Mouse (Mus musculus) gastrocnemius, postnatal 4 days (tissue): ENCODE results near the gene Pole3. TPM values are rescaled to one million over a fixed set of nuclear protein-coding genes. Genes with fewer than 3 reads are reported as not detected.

Experiments used
- DNase-seq, 2 experiments: peaks; one replicate each; pipeline ENCODE4 v3.0.0; 2021 to 2022; ENCODE audit warnings: low spot score in 2 of 2, mixed read lengths in 2 of 2
- total RNA-seq, 2 experiments: library from RNA; stranded (reverse); gene quantifications; 2 replicates each; pipeline ENCODE4 v1.2.3; 2021

The Pole3 gene
- total RNA-seq, 2 experiments from 2014 or later, result 27.8 to 31.3 TPM

GRCm38 (mm10) chr4:62519122-62519848, 5.6 kb downstream of the Pole3 start:
- no peak for DNase-seq

DNA sequence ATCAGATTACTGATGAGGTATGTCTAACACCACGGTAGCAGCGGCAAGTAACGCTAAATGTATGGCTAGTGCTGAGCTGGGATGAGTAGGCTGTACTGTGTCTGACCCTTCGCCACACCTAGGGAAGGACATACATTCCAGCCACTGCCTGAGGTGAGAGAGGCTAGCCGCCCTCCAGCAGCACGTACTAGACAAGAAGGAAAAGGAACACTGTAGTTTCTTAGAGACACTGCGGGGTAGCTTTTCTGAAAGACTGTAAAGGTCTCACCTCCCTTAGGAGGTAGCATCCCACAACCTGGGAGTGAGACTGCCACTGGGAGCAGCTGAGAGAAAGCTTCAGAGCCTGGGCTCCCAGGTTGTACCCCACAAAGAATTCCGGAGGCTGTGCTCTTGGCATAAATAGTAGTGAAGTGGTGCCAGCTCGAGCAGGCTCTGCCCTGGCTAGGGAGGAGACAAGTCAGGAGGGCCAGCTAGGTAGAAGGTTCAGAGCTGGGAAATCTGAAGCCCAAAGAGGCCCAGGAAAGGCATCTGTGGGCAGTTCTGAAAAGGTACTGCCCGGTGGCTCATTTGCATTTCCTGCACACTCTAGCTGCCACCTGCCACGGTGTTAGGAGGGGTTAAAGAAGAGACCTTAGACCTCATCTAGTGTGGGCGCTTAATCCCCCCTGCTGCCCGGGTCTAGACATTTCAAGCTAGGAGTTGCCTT, 6.3 kb downstream of the Pole3 start:
- no peak for DNase-seq

DNA sequence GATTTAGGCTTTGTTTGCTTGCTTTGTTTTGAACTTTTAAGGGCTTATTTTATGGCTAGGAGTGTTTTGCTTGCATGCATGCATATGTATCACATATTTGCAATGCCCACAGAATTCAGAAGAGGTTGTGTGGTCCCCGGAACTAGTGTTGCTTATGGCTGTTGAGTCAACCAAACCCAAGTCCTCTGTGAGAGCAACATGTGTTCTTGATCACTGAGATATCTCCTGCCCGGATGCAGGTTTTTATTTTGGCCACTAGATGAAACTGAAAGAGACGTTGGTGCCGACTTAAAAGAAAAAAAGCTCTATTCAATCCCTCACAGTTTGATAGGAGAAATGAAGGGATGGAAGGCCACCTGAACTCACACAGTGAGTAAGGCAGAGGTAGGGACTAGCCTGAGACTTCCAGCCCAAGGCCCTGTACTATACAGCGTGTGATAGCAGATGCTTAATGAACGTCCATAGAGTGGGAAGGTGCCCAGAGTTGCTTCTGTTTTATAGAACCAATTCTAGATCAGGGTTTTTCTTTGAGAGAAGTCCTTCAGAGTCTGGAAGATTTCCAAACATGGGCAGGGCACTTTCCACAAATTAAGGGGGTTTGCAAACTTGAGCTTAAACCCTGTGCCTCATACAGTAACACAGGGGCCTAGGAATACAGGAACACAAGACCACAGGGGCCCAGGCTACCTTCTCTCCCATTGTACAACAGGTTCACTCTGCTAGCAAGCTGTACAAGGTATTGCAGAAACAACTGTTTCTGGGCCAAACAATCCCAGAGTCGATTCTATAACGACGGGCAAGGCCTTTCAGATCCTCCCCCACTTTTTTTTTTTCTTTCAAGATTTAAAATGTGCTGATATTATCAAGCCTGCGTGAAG, 7.1 kb downstream of the Pole3 start:
- no peak for DNase-seq

- DNase-seq, result no peak
These were observed 7.8 kb downstream of the Pole3 start for GRCm38 (mm10) chr4:62517046-62517445.

DNA sequence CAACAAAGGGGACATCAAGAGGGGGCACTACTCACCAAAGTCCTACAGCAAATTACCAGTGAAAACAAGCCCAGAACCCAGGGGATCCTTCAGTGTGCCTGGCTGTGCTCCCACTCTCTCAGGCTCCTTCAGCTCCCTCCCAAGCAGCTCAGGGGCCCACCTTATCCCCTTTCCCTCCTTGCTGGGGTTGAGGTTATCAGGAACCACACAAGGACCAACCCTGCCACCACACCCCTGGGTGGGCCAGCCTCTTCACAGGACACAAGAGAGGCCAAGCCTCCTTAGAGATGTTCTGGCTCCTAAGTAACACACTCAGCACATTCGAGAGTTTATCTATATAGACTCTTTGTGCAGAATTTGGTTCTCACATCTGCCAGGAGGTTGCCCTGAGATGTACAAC, 8.3 kb downstream of the Pole3 start:
- DNase-seq, result no peak

GRCm38 (mm10) chr4:62516079-62516478, 8.8 kb downstream of the Pole3 start:
- no peak for DNase-seq

DNA sequence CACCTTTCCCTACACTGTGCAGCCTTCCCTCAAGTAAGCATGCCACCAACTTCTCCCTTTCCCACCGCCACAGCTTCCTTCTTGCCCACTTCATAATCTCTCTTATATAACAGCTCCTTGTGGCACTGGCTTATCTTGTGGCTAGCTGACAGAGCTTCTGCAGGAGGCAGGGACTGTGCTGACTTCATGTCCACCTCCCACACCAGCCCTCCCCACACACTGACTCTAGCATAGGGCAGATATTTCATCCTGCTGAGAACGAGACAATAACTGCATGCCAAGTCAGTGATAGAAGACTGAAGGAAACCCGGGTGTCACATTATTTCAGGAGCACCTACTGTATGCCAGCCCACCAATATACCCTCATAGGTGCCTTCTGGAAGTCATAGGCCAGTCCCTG, 9.4 kb downstream of the Pole3 start:
- DNase-seq, result no peak

DNA sequence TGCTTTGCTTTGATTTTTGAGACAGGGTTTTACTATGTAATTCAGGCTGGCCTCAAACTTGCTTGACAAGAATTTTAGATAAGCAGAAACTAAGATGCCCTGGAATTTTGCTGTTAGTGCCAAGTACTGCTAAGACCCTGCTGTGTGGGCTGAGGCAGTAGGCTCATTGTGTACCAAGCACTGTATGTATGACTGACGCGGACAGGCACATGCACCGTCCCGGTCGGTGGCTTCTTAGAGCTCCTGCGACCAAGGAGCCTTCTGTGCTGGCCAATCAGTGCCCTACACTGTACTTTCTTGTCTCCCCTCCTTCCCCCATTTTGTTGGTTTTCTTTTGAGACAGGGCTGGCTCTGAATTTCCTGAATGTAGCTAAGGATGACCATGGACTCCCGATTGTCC, 9.9 kb downstream of the Pole3 start:
- no peak for DNase-seq

GRCm38 (mm10) chr4:62513998-62514506, 10.8 kb downstream of the Pole3 start:
- DNase-seq, result no peak

GRCm38 (mm10) chr4:62509946-62510345, 14.9 kb downstream of the Pole3 start:
- DNase-seq, result no peak

DNA sequence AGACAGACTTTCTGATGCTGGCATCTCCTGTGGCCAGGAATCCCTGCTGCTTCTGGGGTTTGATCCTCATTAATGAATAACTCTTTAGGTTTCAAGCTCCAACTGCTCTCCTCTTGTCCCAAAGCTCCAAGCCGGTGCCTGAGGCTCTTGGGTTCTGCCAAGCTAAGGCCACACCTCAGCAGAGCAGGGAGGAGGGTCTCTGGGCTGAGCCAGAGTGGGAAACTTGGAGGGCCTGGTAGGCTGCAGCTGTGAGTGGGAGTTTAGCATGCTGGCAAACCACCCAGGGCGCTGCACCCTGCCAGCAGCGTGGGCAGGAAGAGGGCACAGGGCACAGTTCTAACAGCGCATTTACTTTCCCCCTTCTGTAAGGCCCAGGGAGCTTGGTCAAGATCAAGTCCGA, 16.0 kb downstream of the Pole3 start:
- no peak for DNase-seq

DNA sequence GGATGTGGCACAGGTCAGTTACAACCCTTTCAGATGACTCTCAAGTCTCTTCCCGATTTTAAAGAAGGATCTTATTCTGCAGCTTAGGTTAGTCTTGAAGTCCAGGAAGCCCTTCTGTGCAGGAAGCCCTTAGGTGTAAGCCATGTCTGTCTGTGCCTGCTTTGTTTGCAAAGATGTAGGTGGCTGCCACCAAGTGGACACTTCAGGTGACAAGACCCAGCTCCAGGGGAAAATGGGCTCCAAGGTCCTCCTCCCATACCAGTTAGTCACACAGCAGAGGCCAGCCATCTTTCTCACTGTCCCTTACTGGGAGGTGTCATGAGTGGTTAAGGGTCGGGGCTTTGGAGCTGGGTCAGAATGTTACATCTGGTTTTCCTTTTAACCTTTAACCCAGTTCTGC, 18.1 kb downstream of the Pole3 start:
- no peak for DNase-seq

DNA sequence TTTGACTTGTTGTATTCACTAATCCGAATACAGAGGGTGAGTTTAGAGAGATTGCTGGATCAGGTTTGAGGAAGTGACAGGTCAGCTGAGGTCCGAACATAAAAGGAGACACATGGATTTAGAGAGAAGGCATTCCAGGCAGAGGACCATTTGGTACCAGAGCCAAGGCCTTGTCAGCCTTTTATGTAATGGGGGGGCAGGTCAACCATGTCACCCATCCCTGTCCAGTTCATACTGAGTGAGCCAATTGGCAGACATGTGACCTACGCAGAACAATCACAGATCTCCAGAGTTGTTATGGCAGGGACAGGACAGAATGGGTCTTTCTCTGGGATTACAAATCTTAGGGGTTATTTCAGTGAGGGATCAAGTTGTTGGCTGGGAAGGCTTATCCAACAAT, 18.9 kb downstream of the Pole3 start:
- no peak for DNase-seq

GRCm38 (mm10) chr4:62503374-62503970, 21.4 kb downstream of the Pole3 start, which contains the start of gene Hdhd3:
Gene Hdhd3, minus strand, starts transcription at chr4:62503467.
- DNase-seq, result no peak

GRCm38 (mm10) chr4:62502969-62503368, 21.9 kb downstream of the Pole3 start:
- DNase-seq, result no peak

GRCm38 (mm10) chr4:62501964-62502732, 22.7 kb downstream of the Pole3 start:
- DNase-seq, result peak; percentile 75 to 88

DNA sequence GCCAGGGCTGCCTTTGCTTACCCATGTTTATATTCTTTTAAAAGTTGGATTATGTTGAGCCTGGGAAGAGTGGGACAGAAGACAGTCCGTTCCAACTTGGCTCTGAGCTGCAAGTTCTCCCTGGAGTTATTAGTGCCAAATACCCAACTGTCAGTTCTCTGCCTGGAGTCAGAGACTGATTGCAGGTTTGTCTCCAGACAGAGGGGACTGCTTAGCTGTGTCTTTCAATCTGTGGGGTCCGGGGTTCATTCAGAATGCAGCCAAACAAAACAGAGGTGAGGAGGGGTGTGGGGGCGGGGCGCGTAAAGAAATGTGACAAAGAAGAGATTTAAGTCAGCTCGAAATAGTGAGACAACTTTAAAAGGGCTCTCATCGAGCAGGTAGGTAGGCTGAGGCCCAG, 23.3 kb downstream of the Pole3 start:
- DNase-seq, result no peak

DNA sequence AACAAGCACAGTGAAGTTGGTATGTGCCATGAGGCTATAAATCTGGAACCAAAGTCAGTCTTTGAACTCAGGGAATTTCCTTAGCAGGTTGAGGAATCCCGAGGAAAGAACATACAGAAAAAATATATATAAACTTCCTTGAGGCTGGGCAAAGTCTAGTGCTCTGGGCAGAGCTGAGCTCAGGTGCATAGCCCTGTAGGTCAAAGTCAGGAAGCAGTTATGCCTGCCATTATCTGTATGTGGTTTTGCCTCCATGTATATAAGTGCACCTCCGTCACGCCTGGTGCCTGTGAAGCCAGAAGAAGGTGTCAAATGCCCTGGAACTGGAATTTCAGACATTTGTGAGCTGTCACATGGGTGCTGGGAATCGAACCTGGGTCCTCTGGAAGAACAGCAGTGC, 24.1 kb downstream of the Pole3 start:
- no peak for DNase-seq

DNA sequence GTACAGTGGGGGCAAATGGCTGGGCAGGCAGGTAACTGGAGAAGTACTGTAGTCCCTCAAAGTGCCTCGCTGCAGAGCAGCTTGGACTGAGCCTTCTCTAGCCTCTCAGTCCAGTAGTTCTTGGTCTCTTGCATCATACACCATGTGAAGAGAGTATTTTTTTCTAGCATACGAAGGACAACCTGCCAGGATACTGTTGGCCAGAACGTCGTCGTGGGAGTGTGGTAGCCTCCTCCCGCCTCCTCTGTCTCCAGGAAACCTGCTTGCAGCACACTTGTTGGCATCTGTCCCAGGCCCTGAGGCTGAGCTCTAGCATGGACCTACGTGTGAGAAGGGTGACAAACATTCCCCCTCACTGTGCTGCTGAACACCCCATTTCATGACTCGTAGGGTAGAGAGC, 28.1 kb downstream of the Pole3 start:
- no peak for DNase-seq

DNA sequence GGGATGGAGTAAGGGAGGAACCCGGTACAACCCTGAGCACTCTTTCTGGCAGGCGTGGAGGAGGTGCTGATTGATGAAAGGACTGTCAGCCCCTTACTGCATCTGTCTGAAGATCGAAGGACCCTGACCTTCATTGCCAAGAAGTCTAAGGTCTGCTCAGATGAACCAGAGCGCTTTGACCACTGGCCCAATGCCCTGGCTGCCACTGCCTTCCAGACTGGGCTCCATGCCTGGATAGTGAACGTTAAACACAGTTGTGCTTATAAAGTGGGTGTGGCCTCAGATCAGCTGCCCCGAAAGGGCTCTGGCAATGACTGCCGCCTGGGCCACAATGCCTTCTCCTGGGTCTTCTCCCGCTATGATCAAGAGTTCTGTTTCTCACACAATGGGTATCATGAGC, 28.9 kb downstream of the Pole3 start:
- peak in 1 of 2 experiments; percentile 58 for DNase-seq
